Mouse (Mus musculus): ENCODE results near the gene Scyl1.

DNA sequence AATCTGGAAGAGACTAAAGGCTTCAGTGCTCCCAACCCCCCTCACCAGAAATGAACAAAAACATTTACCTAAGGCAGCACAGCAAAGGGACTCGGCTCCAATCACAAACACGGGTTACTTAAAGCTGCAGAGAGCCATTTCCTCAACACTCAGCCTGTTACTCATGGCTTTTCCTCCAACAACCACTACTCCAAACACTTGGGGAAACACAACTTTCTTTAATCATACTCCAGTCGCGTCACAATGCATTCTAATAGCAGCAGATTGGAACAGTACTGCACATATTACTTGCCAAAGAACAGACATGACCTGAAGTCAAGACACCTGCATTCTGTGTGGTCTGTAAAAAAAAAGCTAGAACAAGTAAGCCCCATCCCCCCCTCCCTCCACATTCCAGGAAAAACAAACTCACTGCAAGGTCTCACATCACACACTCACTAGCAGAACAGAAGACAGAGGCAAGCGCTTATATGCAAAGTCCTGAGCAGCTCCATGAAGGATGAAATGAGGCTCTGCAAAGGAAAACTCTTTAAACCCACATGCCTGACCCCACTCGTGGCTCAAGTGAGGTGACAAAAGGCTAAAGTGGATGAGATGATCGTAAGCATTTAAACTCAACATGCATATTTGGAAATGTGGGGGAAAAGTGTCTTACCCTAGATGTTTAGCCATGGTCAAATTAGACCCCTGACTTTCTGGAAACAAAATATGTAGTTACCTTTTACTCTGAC, 26.3 kb upstream of the Scyl1 start:
- TF ChIP-seq POLR2A (IDR thresholded peaks at IDR 0.05; ENCODE audit: low read depth, low read length) = no peak
- TF ChIP-seq CTCF (IDR thresholded peaks at IDR 0.05; ENCODE audit: extremely low read depth, insufficient read depth, insufficient read length, insufficient replicate concordance) = no peak
